Mouse (Mus musculus) heart, postnatal 36 days (tissue): ENCODE results near the gene Nipsnap3a. TPM values are rescaled to one million over a fixed set of nuclear protein-coding genes. Genes with fewer than 3 reads are reported as not detected.

Source experiments
- DNase-seq, 2 experiments: peaks; one replicate each; pipeline ENCODE4 v3.0.0; 2021 to 2022
- intact Hi-C: fragments of 180-260 bp; cut with DNase I; formaldehyde crosslinking; loops from one replicate; pipeline ENCODE4 v1.15.1; 2025
- total RNA-seq, 2 experiments: library from RNA; stranded (reverse); gene quantifications; 2 replicates each; pipeline ENCODE4 v1.2.3; 2021

Nipsnap3a gene
- total RNA-seq = not detected

- intact Hi-C loops = no loop called here
- no peak for DNase-seq
These were observed at the start of gene Nipsnap3a for GRCm38 (mm10) chr4:52989248-52989647. Gene Nipsnap3a, plus strand, starts transcription at chr4:52989272.

GRCm38 (mm10) chr4:52946665-52947064, 42.4 kb upstream of the Nipsnap3a start:
- DNase-seq = no peak
- intact Hi-C loops = no loop called here

DNA sequence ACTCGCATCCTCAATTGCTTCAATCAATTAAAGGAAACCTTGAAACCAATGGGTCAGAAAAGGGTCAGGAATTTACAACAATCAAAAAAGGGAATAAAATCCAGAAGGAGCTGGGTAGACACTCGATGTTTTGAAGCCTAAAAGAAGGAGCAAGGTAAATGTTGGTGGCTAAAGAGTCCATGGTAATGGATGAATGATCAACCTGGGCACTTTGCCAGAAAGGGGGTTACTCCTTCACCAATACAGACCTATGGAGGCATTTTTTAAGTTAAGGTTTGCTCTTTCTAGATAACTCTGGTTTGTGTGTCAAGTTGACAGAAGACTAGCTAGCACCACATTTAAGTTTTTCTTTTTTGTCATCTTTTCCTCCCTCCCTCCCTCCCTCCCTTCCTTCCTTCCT, 40.1 kb upstream of the Nipsnap3a start:
- intact Hi-C loops = no loop called here
- no peak for DNase-seq

DNA sequence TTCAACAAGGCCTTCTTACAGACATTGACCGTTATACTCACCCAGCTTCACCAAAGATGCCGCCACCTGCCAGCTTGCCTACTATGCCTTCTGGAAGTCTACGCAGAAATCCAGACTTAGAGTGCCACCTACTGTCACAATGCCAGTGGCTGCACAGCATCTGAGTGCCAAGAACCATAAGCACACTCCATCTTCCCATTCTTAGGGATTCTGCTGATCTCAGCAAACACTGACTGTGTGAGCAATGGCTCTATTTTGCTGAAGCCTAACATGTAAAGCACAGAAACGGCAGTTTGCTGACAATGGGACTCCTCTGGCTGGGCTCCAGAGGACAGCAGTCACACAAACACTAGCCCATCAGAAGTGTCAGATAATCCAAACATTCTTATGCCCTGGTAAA, 30.4 kb upstream of the Nipsnap3a start:
- DNase-seq = no peak
- intact Hi-C loops = no loop called here

GRCm38 (mm10) chr4:52964247-52964646, 24.8 kb upstream of the Nipsnap3a start, which contains the start of gene Olfr270:
Gene Olfr270, plus strand, starts transcription at chr4:52964547.
- intact Hi-C loops = no loop called here
- DNase-seq = no peak

DNA sequence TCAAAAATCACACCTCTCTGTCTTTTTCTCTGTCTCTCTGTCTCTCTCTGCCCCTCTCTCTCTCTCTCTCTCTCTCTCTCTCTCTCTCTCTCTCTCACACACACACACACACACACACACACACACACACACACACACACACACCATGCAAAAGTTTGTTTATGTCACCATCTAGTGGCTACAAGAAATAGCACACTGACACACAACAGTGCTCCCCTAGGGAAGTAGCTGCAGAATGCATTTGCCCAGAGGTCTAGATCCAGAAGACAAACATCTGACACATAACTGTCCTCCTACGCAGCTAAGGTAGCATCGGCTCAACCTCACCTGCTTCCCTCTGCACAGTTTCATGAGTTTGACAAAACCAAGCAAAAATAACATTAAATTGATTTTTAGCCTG, 3.9 kb upstream of the Nipsnap3a start:
- no peak for DNase-seq

DNA sequence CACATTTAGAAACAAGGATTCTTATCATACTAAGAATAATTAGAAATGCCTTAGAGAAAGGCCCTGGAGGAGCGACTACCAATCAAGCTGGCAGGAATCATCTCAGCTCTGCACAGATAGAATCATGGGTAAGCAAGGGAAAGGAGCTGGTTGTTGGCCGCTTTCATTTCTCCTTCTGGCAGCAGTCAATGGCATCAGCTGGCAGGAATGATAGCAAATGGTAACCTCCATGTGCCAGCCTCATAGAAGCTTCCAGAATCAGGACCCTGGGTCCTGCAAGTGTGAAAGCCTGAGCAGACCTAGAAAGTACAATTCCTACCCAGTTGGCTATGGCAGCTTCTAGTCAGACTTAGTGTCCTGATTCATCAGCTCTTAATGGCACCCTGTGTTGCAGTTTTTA, 2.8 kb upstream of the Nipsnap3a start:
- no peak for DNase-seq
- intact Hi-C loops = no loop called here

More for the DNA sequence above, 3.9 kb upstream of the Nipsnap3a start:
- intact Hi-C loops = no loop called here

DNA sequence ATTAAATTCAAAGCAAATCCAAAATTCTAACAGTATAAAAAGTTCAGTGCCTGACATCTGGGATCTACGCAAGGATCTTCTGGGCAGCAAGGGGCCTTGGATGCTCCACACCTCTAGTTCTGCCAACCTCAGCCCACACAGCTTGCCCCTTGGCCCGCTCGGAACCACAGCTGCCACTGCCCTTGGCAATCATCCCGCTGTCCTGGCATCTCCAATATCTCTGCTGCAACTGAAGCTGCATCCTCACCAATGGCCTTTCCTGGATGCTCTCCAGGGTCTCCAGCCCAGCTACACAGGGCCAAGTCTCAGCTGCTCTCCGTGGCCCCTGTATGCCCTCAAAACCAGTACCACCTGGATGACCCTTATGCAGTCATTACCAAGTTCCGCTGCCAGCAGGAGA, 10.4 kb downstream of the Nipsnap3a start:
- DNase-seq = no peak
- intact Hi-C loops = no loop called here

GRCm38 (mm10) chr4:53000154-53000553, 11.1 kb downstream of the Nipsnap3a start:
- DNase-seq = no peak
- intact Hi-C loops = no loop called here

GRCm38 (mm10) chr4:53009183-53009582, 20.1 kb downstream of the Nipsnap3a start:
- intact Hi-C loops = no loop called here
- DNase-seq = no peak

GRCm38 (mm10) chr4:53009871-53010270, 20.8 kb downstream of the Nipsnap3a start:
- intact Hi-C loops = loop anchor here (10.0 kb wide), 1 partner anchor 575 kb away; the partner anchor contains the start of gene Smc2
- no peak for DNase-seq

- DNase-seq = peak; percentile 93 to 94
- intact Hi-C loops = loop anchor here (10.0 kb wide), 1 partner anchor 577 kb away; the partner anchor contains the start of gene Smc2
These were observed 22.8 kb downstream of the Nipsnap3a start, which contains the start of gene Nipsnap3b for GRCm38 (mm10) chr4:53011732-53012361. Gene Nipsnap3b, plus strand, starts transcription at chr4:53011880.

GRCm38 (mm10) chr4:53014421-53014820, 25.3 kb downstream of the Nipsnap3a start:
- intact Hi-C loops = loop anchor here (10.0 kb wide), 1 partner anchor 580 kb away; the partner anchor contains the start of gene Smc2
- no peak for DNase-seq

DNA sequence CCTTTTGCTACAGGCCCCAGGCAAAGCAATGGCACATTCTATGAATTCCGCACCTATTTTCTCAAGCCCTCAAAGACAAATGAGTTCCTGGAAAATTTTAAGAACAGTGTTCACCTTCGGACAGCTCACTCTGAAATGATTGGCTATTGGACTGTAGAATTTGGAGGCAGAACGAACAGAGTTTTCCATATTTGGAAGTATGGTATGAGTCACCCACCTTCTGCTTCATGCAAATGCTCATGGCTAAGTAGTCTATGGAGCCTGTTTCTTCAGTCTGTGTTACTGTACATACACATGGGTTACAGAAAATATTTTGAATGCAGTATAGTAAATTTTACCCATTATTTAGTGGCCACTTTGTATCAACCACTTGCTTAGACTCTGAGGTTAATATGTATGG, 26.0 kb downstream of the Nipsnap3a start:
- DNase-seq = no peak
- intact Hi-C loops = loop anchor here (10.0 kb wide), 1 partner anchor 580 kb away; the partner anchor contains the start of gene Smc2

- intact Hi-C loops = loop anchor here (10.0 kb wide), 1 partner anchor 584 kb away; the partner anchor contains the start of gene Smc2
These were observed 29.3 kb downstream of the Nipsnap3a start for GRCm38 (mm10) chr4:53018392-53018791.

DNA sequence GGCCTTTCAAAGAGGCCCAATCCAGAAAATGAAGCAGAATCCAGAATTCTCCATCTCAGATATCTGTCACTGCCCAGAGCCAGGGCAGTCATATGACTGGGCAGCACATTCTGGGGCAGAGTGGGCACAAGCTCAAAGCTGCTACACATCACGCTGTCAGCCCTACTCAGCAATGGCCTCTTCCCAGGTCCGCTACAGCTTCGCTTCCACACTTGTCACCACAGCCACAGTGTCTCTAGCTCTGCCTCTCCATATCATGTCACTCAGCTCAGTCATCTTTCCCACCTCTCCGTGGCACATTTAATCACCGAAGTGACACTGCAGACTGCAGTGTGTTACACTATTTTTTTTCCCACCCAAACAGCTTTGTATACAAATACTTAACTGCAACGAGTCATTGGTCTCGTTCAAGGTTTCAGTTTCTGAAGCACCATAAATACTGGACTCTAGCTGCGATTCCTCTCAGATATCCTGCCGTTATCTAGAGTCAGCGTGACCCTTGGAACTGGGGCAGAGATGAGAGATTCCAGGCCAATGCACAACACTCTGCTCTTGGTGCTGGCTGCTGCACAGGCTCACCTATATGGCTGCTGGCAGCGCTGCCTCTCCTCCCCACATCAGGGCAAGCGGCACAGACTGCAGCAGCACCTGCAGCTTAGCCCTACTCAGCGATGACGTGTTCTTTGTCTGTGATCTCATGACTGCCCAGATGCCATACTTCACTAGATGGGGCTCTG, 34.3 kb downstream of the Nipsnap3a start:
- DNase-seq = no peak

More at GRCm38 (mm10) chr4:53018392-53018791, 29.3 kb downstream of the Nipsnap3a start:
- DNase-seq = no peak

GRCm38 (mm10) chr4:53024397-53024796, 35.3 kb downstream of the Nipsnap3a start:
- intact Hi-C loops = no loop called here
- DNase-seq = no peak

More for the DNA sequence above, 34.3 kb downstream of the Nipsnap3a start:
- intact Hi-C loops = no loop called here

DNA sequence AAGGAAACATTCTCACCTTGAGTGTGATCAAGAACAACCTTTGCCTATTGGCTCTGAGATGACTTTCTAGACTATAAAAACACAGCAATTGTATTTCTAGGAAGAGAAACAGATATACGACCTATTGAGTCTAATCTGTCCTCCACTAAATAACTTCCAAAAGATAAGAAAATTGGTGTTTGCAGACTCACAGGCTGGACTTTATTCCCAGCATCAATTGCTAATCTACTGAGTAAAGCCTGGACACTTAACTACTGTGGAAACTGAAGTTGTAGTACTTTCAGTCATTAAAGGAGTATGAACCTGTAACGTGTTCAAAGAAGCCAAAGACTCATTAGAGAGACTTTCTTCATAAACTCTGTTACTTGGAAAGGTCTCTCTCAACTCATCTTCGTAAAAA, 38.7 kb downstream of the Nipsnap3a start:
- intact Hi-C loops = no loop called here
- DNase-seq = no peak

DNA sequence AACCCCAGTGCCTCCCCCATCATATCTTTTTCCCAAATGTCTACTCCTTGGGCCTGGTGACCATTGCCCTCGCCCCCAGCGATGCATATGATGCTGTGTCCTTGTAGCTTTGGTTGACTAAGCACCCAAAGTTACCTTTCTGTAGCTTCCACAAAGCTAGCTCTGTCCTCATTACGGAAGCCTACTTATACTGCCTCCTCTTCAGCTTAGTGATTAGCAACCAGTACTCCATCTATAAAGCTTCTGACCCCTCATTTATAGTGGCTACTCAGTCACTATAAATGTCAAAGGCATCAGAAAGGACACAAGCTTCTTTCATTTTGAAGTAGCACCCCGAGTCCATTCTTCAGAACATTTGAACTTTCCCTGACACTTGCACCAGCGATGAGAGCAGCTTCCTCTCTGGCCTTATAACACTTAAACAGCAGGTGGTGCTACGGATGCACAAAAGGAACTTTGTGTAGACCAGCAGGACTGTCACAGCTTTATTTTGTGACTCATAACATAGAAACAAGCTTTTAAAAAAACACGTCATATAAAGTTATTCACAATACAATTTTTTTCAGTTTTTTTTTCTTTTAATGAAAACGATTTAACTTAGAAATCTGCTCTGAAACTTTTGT, 41.4 kb downstream of the Nipsnap3a start:
- no peak for DNase-seq
- intact Hi-C loops = loop anchor here (5.0 kb wide), 1 partner anchor 327 kb away; no protein-coding TSS in a partner anchor

- intact Hi-C loops = no loop called here
- no peak for DNase-seq
These were observed 54.7 kb downstream of the Nipsnap3a start for GRCm38 (mm10) chr4:53043819-53044218.

DNA sequence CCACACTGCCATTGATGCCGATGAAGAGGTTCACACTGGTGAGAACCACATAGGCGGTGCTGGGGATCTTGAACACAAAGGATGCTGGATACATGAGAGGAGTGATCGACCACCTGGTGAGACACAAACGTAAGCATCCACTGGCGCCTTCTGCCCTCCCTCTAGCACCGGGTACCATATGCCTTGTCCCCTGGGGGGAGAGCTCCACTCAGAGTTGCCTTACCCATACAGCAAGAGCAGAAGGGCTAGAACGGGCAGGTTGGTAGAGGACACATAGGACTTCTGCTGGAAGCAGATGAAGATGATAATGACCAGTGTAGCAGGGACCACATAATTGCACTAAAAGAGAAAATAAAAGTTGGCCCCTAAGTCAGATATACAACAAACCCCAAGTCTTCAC, 56.7 kb downstream of the Nipsnap3a start:
- DNase-seq = no peak
- intact Hi-C loops = no loop called here
